Mouse (Mus musculus) CH12.LX (cell line): ENCODE data around the gene Msh2.

Experiments
- CTCF ChIP-seq, 2 experiments: IDR thresholded peaks in 1 of 2; conservative IDR thresholded peaks in 1 of 2; 2 replicates each; pipeline ENCODE4 v1.5.1; 2011 to 2012; ENCODE audit warnings: low read depth in 2 of 2, low read length in 2 of 2, improper control_type of control experiment in 1 of 2, inconsistent platforms in 1 of 2, mild to moderate bottlenecking in 1 of 2, moderate library complexity in 1 of 2
- EP300 ChIP-seq: IDR thresholded peaks from 2 replicates; pipeline ENCODE4 v1.6.1; 2011; ENCODE audit warnings: low read length, improper control_type of control experiment
- SMC3 ChIP-seq: IDR thresholded peaks from 2 replicates; pipeline ENCODE4 v1.6.1; 2011; ENCODE audit warnings: low read depth, low read length, improper control_type of control experiment

GRCm38 (mm10) chr17:87698996-87699765 lies 27.1 kb downstream of the Msh2 start:
- TF ChIP-seq CTCF (conservative IDR thresholded peaks at IDR 0.05 in 1 of 2, IDR thresholded peaks at IDR 0.05 in 1 of 2; ENCODE audit: low read depth in 2 of 2, low read length in 2 of 2) = no peak
- no peak for TF ChIP-seq SMC3
- TF ChIP-seq EP300 = no peak
